Mouse (Mus musculus): ENCODE measurements at regions not wholly inside any gene's neighbourhood (a gene's known extent, or its start where the extent isn't known, plus 50 kb on each side); places are given as distances from the start of the nearest gene placed in this dataset.

DNA sequence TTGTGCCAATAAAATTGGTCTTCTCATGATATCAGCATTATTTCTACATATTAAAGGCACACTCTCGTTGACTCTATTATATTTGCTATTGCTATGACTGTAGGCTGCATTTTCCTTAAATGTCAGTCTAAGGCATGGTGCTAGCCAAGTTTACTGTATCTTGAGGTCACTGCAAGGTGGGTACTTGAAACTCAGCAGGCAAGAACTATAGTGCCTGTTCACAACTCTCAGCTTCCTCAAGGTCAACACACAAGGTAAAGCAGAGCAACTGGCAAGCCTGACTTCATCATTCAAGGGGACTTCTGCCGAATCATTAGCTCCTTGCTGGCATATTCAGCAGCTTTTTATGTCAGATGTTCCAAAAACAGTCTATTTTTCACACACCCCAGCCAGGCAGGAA, 667.1 kb upstream of the B3galt2 start:
- no peak for ATAC-seq (replicated peaks; ENCODE audit: low FRiP score)
- no peak overlapping the region for H3K4me2 ChIP-seq
- no peak overlapping the region for H3K4me3 ChIP-seq (ENCODE audit: low read depth, low read length)
- H3K9me3 ChIP-seq (ENCODE audit: control insufficient read depth, low read length) = no peaks in the 10 kb centered on the region
- no peak overlapping the region for H3K9ac ChIP-seq (ENCODE audit: low read depth, low read length)
- no peaks in the 10 kb centered on the region for H3K27me3 ChIP-seq (replicated peaks; ENCODE audit: control insufficient read depth, insufficient read depth, low read length)
- DNase-seq (ENCODE audit: low spot score) = no peak
- H3K27ac ChIP-seq (ENCODE audit: low read depth, low read length) = no peak overlapping the region
- H3K36me3 ChIP-seq (ENCODE audit: control insufficient read depth, insufficient read depth, low read length) = no peaks in the 10 kb centered on the region
- WGBS = 69% methylated on average over 2 of the region's 2 CpGs
- H3K4me1 ChIP-seq (replicated peaks; ENCODE audit: control insufficient read depth, insufficient read depth, low read length) = no peaks in the 10 kb centered on the region

DNA sequence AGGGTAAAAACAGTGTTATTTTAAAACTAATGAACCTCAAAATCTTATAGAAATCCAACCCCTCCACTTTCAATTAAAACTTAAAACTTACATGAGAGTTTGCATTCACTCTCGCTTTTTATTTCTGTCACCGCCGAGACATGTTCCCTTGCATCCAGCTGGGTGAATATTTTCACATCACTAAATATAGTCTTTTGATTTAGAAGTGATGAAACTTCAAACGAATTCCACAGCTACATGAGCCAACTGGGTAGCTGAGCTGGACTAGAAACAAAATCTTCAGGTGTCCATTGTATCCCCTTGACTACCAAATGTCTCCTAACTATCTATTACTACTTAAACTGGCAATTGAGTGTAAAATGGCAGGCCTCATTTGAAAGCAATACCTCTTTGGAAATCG, 657.5 kb upstream of the B3galt2 start:
- 80% methylated on average over 5 of the region's 5 CpGs for WGBS
- no peak for DNase-seq (ENCODE audit: low spot score)
- Histone ChIP-seq H3K9ac (ENCODE audit: low read depth, low read length) (no peak overlapping the region), H3K27me3 (replicated peaks; ENCODE audit: control insufficient read depth, insufficient read depth, low read length) (no peaks in the 10 kb centered on the region), H3K4me3 (ENCODE audit: low read depth, low read length) (no peak overlapping the region), H3K4me2 (no peak overlapping the region), H3K36me3 (ENCODE audit: control insufficient read depth, insufficient read depth, low read length) (no peaks in the 10 kb centered on the region), H3K4me1 (replicated peaks; ENCODE audit: control insufficient read depth, insufficient read depth, low read length) (no peaks in the 10 kb centered on the region), H3K9me3 (ENCODE audit: control insufficient read depth, low read length) (no peaks in the 10 kb centered on the region), H3K27ac (ENCODE audit: low read depth, low read length) (no peak overlapping the region)
- no peak for ATAC-seq (replicated peaks; ENCODE audit: low FRiP score)

DNA sequence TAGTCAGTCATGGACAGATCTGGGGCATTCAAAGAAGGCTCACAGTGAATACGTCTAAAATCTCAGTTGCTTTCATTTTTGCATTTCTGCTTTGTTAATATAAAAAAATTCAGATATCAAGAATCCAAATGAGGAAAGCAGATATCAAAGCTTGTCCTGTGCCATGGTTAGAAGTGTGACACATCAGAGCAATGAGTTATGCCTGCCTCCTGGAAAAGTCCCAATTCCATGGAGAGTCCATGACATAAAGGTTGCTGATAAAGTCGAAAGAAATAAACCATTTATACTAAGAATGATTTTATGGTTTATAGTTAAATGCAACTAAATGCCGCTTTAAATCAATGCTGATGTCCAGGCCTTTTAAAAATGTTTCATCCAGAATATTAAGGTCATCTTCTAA, 656.8 kb upstream of the B3galt2 start:
- no peaks in the 10 kb centered on the region for H3K4me1 ChIP-seq (replicated peaks; ENCODE audit: control insufficient read depth, insufficient read depth, low read length)
- no peak for DNase-seq (ENCODE audit: low spot score)

DNA sequence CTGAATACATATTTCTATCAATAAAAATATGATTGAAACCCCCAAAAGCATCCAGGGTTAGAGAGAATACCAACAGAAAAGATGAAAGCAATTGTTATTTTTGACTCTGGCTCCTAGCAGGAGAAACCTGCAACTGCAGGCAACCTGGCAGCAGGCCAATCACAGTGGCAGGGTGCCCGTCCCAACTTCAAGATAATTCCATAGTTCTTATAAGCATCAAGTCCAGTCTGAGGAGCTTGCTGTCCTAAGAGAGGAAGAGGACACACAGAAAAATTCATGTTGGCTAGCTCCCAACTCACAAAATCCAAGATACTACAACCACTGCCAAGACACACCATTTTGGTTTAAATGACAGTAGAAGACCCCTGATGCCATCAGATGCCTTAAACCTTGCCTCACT, 654.9 kb upstream of the B3galt2 start:
- Histone ChIP-seq H3K9me3 (ENCODE audit: control insufficient read depth, low read length) (no peaks in the 10 kb centered on the region), H3K27me3 (replicated peaks; ENCODE audit: control insufficient read depth, insufficient read depth, low read length) (no peaks in the 10 kb centered on the region), H3K27ac (ENCODE audit: low read depth, low read length) (no peak overlapping the region), H3K4me1 (replicated peaks; ENCODE audit: control insufficient read depth, insufficient read depth, low read length) (no peaks in the 10 kb centered on the region), H3K4me3 (ENCODE audit: low read depth, low read length) (no peak overlapping the region), H3K9ac (ENCODE audit: low read depth, low read length) (no peak overlapping the region), H3K4me2 (no peak overlapping the region), H3K36me3 (ENCODE audit: control insufficient read depth, insufficient read depth, low read length) (no peaks in the 10 kb centered on the region)
- 77% methylated on average over 1 of the region's 1 CpGs for whole genome bisulfite sequencing
- ATAC-seq (replicated peaks; ENCODE audit: low FRiP score) (no peak), DNase-seq (ENCODE audit: low spot score) (no peak)

More for the DNA sequence above, 656.8 kb upstream of the B3galt2 start:
- Histone ChIP-seq H3K9me3 (ENCODE audit: control insufficient read depth, low read length) (no peaks in the 10 kb centered on the region), H3K4me3 (ENCODE audit: low read depth, low read length) (no peak overlapping the region), H3K4me2 (no peak overlapping the region), H3K9ac (ENCODE audit: low read depth, low read length) (no peak overlapping the region), H3K36me3 (ENCODE audit: control insufficient read depth, insufficient read depth, low read length) (no peaks in the 10 kb centered on the region), H3K27ac (ENCODE audit: low read depth, low read length) (no peak overlapping the region), H3K27me3 (replicated peaks; ENCODE audit: control insufficient read depth, insufficient read depth, low read length) (no peaks in the 10 kb centered on the region)
- 83% methylated on average over 3 of the region's 3 CpGs for WGBS
- ATAC-seq (replicated peaks; ENCODE audit: low FRiP score) = no peak

DNA sequence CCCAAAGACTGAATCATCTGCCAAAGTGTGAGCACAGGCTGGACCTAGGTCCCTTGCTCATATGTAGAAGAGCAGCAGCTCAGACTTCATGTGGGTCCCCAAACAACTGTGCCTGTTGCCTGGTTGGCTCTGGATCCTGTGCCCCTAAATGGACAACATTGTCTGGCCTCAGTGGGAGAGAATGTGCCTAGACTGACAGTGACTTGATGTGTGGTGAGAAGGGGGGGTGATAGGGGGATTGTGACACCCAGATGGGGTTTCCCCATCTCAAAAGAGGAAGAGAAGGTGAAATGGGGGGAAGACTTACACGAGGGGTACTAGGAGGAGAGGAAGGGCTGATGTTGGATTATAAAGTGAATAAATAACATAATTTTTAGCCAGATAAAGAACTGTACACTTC, 640.2 kb upstream of the B3galt2 start:
- DNase-seq (ENCODE audit: low spot score) (no peak), ATAC-seq (replicated peaks; ENCODE audit: low FRiP score) (no peak)
- Histone ChIP-seq H3K4me2 (no peak overlapping the region), H3K36me3 (ENCODE audit: control insufficient read depth, insufficient read depth, low read length) (no peaks in the 10 kb centered on the region), H3K27me3 (replicated peaks; ENCODE audit: control insufficient read depth, insufficient read depth, low read length) (no peaks in the 10 kb centered on the region), H3K9me3 (ENCODE audit: control insufficient read depth, low read length) (no peaks in the 10 kb centered on the region), H3K4me1 (replicated peaks; ENCODE audit: control insufficient read depth, insufficient read depth, low read length) (no peaks in the 10 kb centered on the region), H3K27ac (ENCODE audit: low read depth, low read length) (no peak overlapping the region), H3K9ac (ENCODE audit: low read depth, low read length) (no peak overlapping the region), H3K4me3 (ENCODE audit: low read depth, low read length) (no peak overlapping the region)
- WGBS = 38% methylated on average over 1 of the region's 1 CpGs

DNA sequence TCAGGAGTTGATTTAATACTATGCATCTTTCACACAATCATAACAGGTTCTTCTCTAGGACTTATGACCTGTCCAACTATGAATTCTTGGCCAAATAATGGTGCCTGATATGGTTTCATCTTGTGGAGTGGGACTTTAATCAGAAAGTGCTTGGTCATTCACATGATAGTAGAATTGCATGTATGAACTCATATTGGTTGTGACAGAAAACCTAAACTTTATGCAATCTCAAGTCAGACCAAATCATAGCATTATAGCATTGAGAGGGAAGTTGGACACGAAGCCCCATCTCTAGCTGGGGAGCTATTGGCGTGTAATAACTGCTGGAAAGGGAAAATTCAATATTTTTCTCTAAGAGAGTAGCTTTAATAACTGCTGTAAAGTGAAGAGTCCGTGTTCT, 639.4 kb upstream of the B3galt2 start:
- Histone ChIP-seq H3K27ac (ENCODE audit: low read depth, low read length) (no peak overlapping the region), H3K27me3 (replicated peaks; ENCODE audit: control insufficient read depth, insufficient read depth, low read length) (no peaks in the 10 kb centered on the region), H3K36me3 (ENCODE audit: control insufficient read depth, insufficient read depth, low read length) (no peaks in the 10 kb centered on the region), H3K4me2 (no peak overlapping the region), H3K4me3 (ENCODE audit: low read depth, low read length) (no peak overlapping the region), H3K4me1 (replicated peaks; ENCODE audit: control insufficient read depth, insufficient read depth, low read length) (no peaks in the 10 kb centered on the region), H3K9ac (ENCODE audit: low read depth, low read length) (no peak overlapping the region), H3K9me3 (ENCODE audit: control insufficient read depth, low read length) (no peaks in the 10 kb centered on the region)
- DNase-seq (ENCODE audit: low spot score) (no peak), ATAC-seq (replicated peaks; ENCODE audit: low FRiP score) (no peak)
- WGBS = 64% methylated on average over 3 of the region's 3 CpGs

DNA sequence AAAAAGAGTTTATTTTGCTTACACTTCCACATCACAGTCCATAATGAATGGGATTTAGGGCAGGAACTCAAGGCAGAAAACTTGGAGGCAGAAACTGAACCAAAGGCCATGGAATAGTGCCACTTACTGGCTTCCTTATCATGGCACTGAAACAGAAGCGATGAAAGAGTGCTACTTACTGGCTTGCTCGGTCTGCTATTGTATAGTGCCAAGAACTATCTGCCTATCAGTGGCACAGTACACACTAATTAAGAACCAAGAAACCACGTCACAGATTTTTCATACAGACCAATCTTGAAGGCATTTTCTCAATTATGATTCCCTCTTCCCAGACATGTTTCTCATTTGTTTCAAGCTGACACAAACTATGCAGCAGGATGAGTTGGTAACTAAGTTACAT, 634.4 kb upstream of the B3galt2 start:
- H3K9ac ChIP-seq (ENCODE audit: low read depth, low read length) = no peak overlapping the region
- H3K4me3 ChIP-seq (ENCODE audit: low read depth, low read length) = no peak overlapping the region
- no peaks in the 10 kb centered on the region for H3K9me3 ChIP-seq (ENCODE audit: control insufficient read depth, low read length)
- H3K27ac ChIP-seq (ENCODE audit: low read depth, low read length) = no peak overlapping the region
- no peaks in the 10 kb centered on the region for H3K4me1 ChIP-seq (replicated peaks; ENCODE audit: control insufficient read depth, insufficient read depth, low read length)
- no peak overlapping the region for H3K4me2 ChIP-seq
- no peak for DNase-seq (ENCODE audit: low spot score)
- ATAC-seq (replicated peaks; ENCODE audit: low FRiP score) = no peak
- H3K36me3 ChIP-seq (ENCODE audit: control insufficient read depth, insufficient read depth, low read length) = no peaks in the 10 kb centered on the region
- 74% methylated on average over 3 of the region's 3 CpGs for WGBS
- no peaks in the 10 kb centered on the region for H3K27me3 ChIP-seq (replicated peaks; ENCODE audit: control insufficient read depth, insufficient read depth, low read length)

DNA sequence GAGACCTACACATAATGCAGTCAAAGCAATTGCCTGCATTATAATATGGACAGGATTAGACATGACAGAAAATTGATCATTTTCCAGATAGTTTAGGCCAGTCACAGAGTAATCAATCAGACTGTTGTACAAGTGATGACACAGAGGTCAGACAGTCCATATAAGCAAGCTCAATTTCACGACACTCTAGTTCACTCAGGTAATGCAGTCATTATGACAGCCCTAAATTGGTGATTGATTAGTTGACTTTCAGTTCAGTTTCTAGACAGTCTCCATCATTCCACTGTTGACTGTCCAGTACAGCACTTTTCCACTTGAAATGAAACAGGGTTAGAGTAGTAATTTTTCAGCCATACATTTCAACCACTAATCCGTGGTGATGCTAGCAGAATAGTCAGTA, 620.5 kb upstream of the B3galt2 start:
- DNase-seq (ENCODE audit: low spot score) = no peak
- WGBS = 68% methylated on average over 2 of the region's 2 CpGs
- no peak for ATAC-seq (replicated peaks; ENCODE audit: low FRiP score)

DNA sequence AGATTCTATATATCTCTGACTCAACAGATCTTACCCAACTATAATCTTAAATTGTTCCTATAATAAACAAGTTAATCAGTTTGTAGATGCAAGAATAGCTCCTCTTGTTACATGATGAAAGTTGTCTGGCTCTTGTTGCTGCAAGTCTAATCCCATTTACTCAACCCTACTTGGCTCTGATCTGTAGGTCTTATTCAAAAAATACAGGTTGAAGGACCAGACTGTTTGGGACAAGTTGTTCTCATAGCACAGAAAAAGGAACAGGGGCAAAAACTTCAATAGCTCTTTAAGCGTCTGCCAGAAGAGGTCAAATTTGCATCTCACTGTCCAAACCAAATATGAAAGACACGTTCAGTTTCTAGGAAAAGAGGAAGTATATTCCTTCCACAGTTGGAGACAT, 587.3 kb upstream of the B3galt2 start:
- no peak overlapping the region for H3K27ac ChIP-seq (ENCODE audit: low read depth, low read length)
- H3K36me3 ChIP-seq (ENCODE audit: control insufficient read depth, insufficient read depth, low read length) = no peaks in the 10 kb centered on the region
- no peak overlapping the region for H3K4me3 ChIP-seq (ENCODE audit: low read depth, low read length)
- 57% methylated on average over 2 of the region's 2 CpGs for WGBS
- no peaks in the 10 kb centered on the region for H3K4me1 ChIP-seq (replicated peaks; ENCODE audit: control insufficient read depth, insufficient read depth, low read length)
- H3K9ac ChIP-seq (ENCODE audit: low read depth, low read length) = no peak overlapping the region
- H3K27me3 ChIP-seq (replicated peaks; ENCODE audit: control insufficient read depth, insufficient read depth, low read length) = no peaks in the 10 kb centered on the region
- ATAC-seq (replicated peaks; ENCODE audit: low FRiP score) = no peak
- no peak for DNase-seq (ENCODE audit: low spot score)
- no peaks in the 10 kb centered on the region for H3K9me3 ChIP-seq (ENCODE audit: control insufficient read depth, low read length)
- H3K4me2 ChIP-seq = no peak overlapping the region

More for the DNA sequence above, 620.5 kb upstream of the B3galt2 start:
- Histone ChIP-seq H3K36me3 (ENCODE audit: control insufficient read depth, insufficient read depth, low read length) (no peaks in the 10 kb centered on the region), H3K4me3 (ENCODE audit: low read depth, low read length) (no peak overlapping the region), H3K27me3 (replicated peaks; ENCODE audit: control insufficient read depth, insufficient read depth, low read length) (no peaks in the 10 kb centered on the region), H3K4me1 (replicated peaks; ENCODE audit: control insufficient read depth, insufficient read depth, low read length) (no peaks in the 10 kb centered on the region), H3K9ac (ENCODE audit: low read depth, low read length) (no peak overlapping the region), H3K27ac (ENCODE audit: low read depth, low read length) (no peak overlapping the region), H3K9me3 (ENCODE audit: control insufficient read depth, low read length) (no peaks in the 10 kb centered on the region), H3K4me2 (no peak overlapping the region)

Data from liver, embryonic 11.5 days (tissue).